Mouse (Mus musculus) adipocyte (in vitro differentiated cells): ENCODE data around the gene Cntf.
A peak's percentile ranks its signal among the peaks of the same experiment; 100 is the strongest.

Experiments
- DNase-seq: peaks from one replicate; pipeline ENCODE4 v3.0.0-alpha.2; 2016; ENCODE audit warnings: low spot score

Cntf gene

GRCm38 (mm10) chr19:12765308-12765707 lies at the start of gene Cntf:
Cntf (minus strand) TSS chr19:12765632.
- DNase-seq, result no peak

DNA sequence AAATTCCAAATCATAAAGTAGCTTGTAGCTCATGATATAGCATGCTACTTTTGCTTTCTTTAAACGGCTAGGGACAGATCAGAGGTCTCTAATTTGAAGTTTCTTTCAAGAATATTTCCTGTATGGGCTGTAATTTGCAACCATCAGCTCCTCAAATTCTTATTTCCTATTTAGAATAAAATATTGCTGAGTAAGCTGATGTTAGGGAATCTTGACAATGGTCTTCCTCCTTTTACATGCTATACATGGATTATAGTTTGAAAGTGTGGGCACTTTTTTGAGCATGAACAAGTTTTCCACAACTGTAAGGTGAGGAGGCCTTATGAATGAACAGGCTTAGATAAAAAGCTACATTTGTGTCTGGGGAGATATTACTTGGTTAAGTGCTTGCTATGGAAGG lies 48.5 kb upstream of the Cntf start:
- DNase-seq, result no peak

DNA sequence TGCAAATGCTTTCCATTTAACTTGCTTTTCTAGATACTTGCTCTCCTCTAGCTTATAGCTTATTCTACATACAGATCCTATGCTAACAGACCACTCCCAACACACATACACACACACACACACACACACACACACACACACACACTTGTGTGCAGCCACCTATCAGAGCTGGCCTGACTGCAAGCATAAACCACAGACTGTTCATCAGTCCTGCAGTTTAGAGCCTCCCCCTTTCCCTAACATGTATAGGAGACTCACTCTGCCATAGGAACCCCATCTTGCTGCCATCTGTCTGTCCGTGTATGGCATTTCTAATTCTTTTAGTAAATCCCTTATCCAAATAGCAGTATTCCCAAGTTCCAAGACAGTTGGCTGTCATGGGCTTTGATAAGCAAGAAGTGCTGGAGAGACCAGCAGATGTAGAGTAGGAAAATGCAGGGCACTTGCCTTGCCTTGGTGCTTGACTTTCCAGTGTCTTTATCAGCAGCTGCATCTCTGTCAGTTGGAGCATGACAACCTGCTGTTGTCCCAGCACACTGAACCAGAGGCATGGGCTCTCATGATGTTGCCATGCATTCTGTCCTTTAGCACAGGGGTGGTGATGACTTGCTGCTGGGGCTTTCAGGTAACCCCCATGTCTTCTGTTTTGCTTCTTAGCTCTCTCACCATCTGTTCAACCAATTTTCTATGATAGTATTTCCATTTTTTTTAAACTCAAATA lies 47.4 kb upstream of the Cntf start:
- no peak for DNase-seq

GRCm38 (mm10) chr19:12806214-12806613 lies 40.8 kb upstream of the Cntf start:
- peak; percentile 42 for DNase-seq

GRCm38 (mm10) chr19:12805730-12806129 lies 40.3 kb upstream of the Cntf start:
- DNase-seq, result peak; percentile 88

GRCm38 (mm10) chr19:12804237-12804636 lies 38.8 kb upstream of the Cntf start:
- DNase-seq, result no peak

GRCm38 (mm10) chr19:12802830-12803229 lies 37.4 kb upstream of the Cntf start:
- peak; percentile 44 for DNase-seq

GRCm38 (mm10) chr19:12801046-12801445 lies 35.6 kb upstream of the Cntf start:
- DNase-seq, result no peak

DNA sequence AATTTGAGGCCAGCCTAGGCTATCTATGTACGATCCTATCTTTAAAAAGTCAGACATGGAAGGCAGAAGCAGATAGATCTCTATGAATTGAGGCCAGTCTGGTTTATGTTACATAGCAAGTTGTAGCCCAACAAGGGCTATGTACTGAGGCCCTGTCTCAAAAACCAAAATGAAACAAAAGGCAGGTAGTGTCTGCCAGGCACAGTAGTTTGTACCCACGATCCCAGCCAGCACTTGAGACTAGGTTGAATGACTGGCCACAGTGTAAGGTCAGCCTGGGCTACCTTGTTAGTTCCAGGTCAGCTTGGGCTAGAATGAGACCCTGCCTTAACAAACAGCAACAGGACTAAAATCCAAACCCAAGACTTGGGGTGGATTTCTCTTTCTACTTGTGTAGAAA lies 35.2 kb upstream of the Cntf start:
- DNase-seq, result no peak

- DNase-seq, result no peak
These were observed 33.6 kb upstream of the Cntf start for GRCm38 (mm10) chr19:12799081-12799480.

DNA sequence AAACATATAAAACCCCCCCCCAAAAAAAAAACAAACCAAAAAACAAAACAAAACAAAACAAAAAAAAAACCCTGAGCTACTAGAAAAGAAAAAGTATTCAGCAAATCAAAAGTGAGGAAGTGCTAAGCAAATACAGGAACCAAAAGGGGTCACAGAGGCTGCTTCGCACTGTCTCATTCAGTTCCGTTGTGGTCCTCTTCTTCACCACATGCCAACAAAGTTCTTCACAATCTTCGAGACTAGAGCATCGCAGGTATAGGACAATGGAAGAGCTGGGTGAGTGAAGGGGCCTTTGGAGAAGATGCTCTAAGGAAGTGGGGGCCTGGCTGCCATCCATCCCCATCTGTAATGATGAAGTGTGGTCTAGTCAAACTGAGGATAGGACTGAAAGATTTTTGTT lies 33.0 kb upstream of the Cntf start:
- no peak for DNase-seq

- DNase-seq, result peak; percentile 85
These were observed 31.6 kb upstream of the Cntf start for GRCm38 (mm10) chr19:12797071-12797470.

DNA sequence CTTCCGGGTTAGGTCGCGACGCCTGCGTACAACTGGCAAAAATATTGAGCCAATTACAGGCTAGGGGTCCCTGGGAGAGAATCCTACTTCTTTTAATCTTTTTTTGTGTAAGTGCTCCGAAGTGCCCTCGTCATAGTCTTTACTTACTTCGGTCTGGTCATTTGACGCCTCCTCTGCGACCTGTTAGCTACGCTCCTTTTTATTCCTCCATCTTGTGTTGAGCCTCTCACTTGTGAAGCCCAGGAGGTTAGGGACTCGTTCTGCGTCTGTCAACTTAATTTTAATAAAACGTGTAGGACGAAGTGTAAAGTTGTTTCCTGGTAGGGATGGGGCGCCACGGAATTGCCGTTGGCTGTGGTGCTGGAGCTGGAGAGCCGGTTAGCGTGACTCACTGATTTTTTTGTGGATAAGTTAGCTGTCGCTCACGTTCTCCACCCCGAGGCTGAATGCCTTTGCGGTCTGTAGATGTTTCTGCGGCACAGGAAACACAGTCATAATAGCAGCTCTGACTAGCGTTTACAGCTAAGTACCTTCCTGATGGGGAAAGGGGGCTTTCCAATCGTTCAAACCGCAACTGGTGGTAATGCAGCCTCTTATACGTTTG lies 31.0 kb upstream of the Cntf start:
- peak; percentile 84 for DNase-seq

GRCm38 (mm10) chr19:12795511-12796327 lies 30.3 kb upstream of the Cntf start, which contains the start of the genes Zfp91 and Lpxn:
Zfp91 (minus strand) TSS chr19:12796126.
Lpxn (plus strand) TSS chr19:12796193.
- peak; percentile 100 for DNase-seq

GRCm38 (mm10) chr19:12795110-12795509 lies 29.7 kb upstream of the Cntf start:
- DNase-seq, result no peak

GRCm38 (mm10) chr19:12794056-12795044 lies 28.9 kb upstream of the Cntf start:
- DNase-seq, result peak; percentile 92

GRCm38 (mm10) chr19:12792374-12792773 lies 26.9 kb upstream of the Cntf start:
- no peak for DNase-seq

- no peak for DNase-seq
These were observed 22.3 kb upstream of the Cntf start for GRCm38 (mm10) chr19:12787721-12788120.

DNA sequence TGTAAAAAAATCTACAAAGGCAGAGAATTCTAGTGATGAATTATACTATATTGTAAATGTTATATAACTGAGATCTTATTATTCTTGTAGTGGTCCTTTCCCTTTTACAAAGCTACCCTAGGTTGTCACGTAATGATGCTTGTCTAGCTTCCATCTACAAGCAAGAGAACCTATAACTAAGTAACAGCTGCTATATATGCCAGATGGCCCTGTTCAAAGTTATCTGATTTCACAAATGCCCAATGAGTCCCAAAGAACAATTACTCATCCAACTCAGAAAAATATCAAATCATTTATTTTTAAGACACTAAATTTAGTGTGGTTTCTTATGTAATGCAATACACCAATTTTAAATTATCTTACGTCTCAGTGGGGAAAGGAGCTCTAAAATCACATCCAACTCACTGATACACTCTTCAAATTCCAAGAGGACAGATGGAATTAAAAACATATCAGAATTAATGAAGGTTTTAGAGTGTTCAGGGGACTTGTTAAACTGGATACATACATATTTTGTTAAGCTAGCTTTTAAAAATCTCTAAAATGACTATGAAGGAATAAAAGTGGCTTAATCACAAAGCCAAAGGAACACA lies 21.5 kb upstream of the Cntf start:
- DNase-seq, result no peak

DNA sequence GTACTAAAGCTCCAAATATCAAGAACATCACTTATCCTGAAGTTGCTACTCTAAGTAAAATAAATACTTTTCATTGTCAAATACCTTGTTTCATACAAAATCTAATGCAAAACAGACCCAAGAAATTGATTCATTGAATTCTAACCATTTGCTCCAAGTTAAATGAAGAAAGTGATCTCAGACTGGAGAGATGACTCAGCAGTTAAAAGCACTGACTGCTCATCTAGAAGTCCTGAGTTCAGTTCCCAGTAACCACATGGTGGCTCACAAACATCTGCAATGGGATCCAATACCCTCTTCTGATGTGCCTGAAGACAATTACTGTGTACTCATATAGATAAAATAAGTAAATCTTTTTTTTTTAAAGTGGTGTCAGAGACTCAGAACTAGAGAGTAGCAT lies 15.0 kb upstream of the Cntf start:
- no peak for DNase-seq

GRCm38 (mm10) chr19:12770888-12771287 lies 5.5 kb upstream of the Cntf start:
- DNase-seq, result peak; percentile 96
